Mouse (Mus musculus): ENCODE results near the gene Cat. TPM values are rescaled to one million over a fixed set of nuclear protein-coding genes. Genes with fewer than 3 reads are reported as not detected.

Cat gene
- polyA plus RNA-seq, 1 experiment from 2014 or later = 67.3 TPM

DNA sequence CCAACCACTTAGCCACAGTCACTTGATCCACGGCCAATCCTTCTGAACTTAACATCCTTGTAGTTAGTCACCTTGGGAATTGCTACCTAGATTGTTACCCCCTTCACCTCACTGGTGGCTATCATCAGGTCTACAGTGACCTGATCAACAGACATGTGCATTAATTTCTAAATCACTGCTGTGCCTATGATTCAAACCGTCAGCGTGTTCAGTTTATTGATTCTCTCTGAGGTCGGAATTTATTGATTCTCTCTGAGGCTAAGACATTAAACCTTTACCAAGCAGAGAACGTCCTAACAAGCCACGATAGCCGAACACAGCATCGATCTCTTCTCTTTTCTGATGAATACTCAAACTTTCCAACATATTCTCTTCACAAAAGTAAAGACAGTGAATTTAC, 34.7 kb downstream of the Cat start:
- Histone ChIP-seq H3K36me3 (ENCODE audit: poor library complexity, severe bottlenecking) (peaks cover 29% of the 10 kb centered on the region), H3K4me1 (no peaks in the 10 kb centered on the region), H3K27ac (no peak overlapping the region), H3K9me3 (replicated peaks) (no peaks in the 10 kb centered on the region), H3K4me3 (no peak overlapping the region), H3K9ac (no peak overlapping the region), H3K4me2 (no peak overlapping the region), H3K27me3 (no peaks in the 10 kb centered on the region)
- ATAC-seq = no peak
- 92% methylated on average over 8 of the region's 8 CpGs for WGBS

GRCm38 (mm10) chr2:103449813-103450212, 35.1 kb downstream of the Cat start:
- ATAC-seq = no peak
- Histone ChIP-seq H3K27me3 (no peaks in the 10 kb centered on the region), H3K4me1 (no peaks in the 10 kb centered on the region), H3K9me3 (replicated peaks) (no peaks in the 10 kb centered on the region), H3K4me3 (no peak overlapping the region), H3K4me2 (no peak overlapping the region), H3K27ac (no peak overlapping the region), H3K9ac (no peak overlapping the region), H3K36me3 (ENCODE audit: poor library complexity, severe bottlenecking) (peaks cover 24% of the 10 kb centered on the region)
- WGBS = 85% methylated on average over 7 of the region's 7 CpGs

DNA sequence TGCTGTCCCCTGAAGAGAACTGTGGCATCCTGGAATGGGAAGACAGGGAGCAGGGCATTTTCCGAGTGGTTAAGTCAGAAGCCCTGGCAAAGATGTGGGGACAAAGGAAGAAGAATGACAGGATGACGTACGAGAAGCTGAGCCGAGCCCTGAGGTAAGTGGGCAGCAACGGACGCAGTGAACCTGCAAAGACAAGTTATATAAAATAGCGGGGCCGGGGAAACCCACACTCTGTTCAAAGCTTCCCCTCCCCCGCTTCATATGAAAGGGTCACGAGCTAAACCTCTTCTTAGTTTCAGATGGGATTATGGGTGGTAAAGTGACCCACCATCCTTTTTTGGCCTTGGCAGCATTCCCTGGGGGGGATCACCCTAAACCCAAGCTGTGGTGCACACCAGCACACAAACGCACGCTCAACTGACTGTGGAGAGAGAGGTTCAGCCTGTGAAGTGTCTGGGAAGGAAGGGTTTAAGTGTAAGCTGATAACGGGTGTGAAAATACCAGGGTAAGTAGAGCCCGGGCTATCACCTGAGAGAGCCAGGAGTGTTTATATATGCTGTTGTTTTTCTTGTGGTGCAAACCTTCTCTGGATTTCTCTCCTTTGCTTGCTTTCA, 35.9 kb downstream of the Cat start:
- Histone ChIP-seq H3K4me1 (no peaks in the 10 kb centered on the region), H3K9me3 (replicated peaks) (no peaks in the 10 kb centered on the region), H3K27ac (no peak overlapping the region), H3K9ac (no peak overlapping the region), H3K4me2 (no peak overlapping the region), H3K36me3 (ENCODE audit: poor library complexity, severe bottlenecking) (peaks cover 17% of the 10 kb centered on the region), H3K4me3 (no peak overlapping the region), H3K27me3 (no peaks in the 10 kb centered on the region)
- no peak for ATAC-seq
- WGBS = 59% methylated on average over 14 of the region's 14 CpGs

DNA sequence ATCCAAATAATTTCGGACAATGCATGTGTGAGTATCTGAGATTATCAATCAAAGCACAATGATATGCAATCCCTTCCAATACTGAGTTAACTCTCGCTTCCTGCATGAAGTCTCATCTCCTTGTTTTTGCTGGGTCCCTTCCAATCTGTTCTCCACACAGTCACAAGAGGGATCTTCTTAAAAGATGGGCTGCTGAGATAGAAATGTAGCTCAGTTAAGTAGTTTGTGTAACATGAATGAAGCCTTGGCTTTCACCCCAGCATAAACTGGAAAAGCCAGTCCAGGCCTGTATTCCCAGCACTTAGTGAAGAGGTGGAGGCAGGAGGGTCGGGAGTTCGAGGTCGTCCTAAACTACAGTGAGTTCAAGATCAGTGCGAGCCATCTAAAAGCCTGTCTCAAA, 38.6 kb downstream of the Cat start:
- no peaks in the 10 kb centered on the region for H3K36me3 ChIP-seq (ENCODE audit: poor library complexity, severe bottlenecking)
- no peaks in the 10 kb centered on the region for H3K9me3 ChIP-seq (replicated peaks)
- H3K4me2 ChIP-seq = no peak overlapping the region
- no peak overlapping the region for H3K4me3 ChIP-seq
- H3K27ac ChIP-seq = no peak overlapping the region
- no peaks in the 10 kb centered on the region for H3K27me3 ChIP-seq
- H3K4me1 ChIP-seq = no peaks in the 10 kb centered on the region
- ATAC-seq = no peak
- 92% methylated on average over 6 of the region's 6 CpGs for WGBS
- no peak overlapping the region for H3K9ac ChIP-seq

- no peaks in the 10 kb centered on the region for H3K4me1 ChIP-seq
- no peak overlapping the region for H3K4me3 ChIP-seq
- ATAC-seq = peak; percentile 33; the same call in 1 of the 2 replicates
- no peaks in the 10 kb centered on the region for H3K36me3 ChIP-seq (ENCODE audit: poor library complexity, severe bottlenecking)
- 63% methylated on average over 6 of the region's 6 CpGs for WGBS
- H3K4me2 ChIP-seq = no peak overlapping the region
- H3K9ac ChIP-seq = no peak overlapping the region
- no peaks in the 10 kb centered on the region for H3K9me3 ChIP-seq (replicated peaks)
- no peaks in the 10 kb centered on the region for H3K27me3 ChIP-seq
- H3K27ac ChIP-seq = no peak overlapping the region
Observed at GRCm38 (mm10) chr2:103445776-103446175, 39.2 kb downstream of the Cat start.

DNA sequence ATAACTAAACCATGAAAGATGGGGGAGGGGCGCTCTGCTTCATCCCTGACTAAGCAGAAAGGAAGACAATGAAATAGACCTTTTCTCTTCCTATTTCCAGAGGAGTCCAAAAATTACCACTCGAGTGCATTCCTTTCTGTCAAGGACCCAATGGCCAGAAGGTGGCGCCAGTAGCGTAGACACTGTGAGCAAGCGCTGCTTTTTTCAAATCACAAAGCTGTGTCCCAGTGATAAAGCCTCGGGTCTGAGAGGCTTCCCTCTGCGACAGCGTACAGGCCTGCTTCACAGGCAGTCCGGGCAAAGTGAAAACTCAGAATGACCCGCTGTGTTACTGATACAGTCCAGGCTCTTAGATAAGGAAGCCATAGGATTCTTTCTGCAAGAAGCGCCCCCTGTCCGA, 45.2 kb downstream of the Cat start:
- peak overlapping the region; percentile 53 for H3K4me2 ChIP-seq
- H3K9me3 ChIP-seq (replicated peaks) = no peaks in the 10 kb centered on the region
- no peaks in the 10 kb centered on the region for H3K36me3 ChIP-seq (ENCODE audit: poor library complexity, severe bottlenecking)
- peak overlapping the region; percentile 24; the same call in 1 of the 2 replicates for H3K4me3 ChIP-seq
- H3K27ac ChIP-seq = no peak overlapping the region
- H3K27me3 ChIP-seq = no peaks in the 10 kb centered on the region
- peak; percentile 72 for ATAC-seq
- 2% methylated on average over 12 of the region's 12 CpGs for WGBS
- H3K4me1 ChIP-seq = no peaks in the 10 kb centered on the region
- H3K9ac ChIP-seq = peak overlapping the region; percentile 23; the same call in 1 of the 2 replicates

- Histone ChIP-seq H3K9me3 (replicated peaks) (no peaks in the 10 kb centered on the region), H3K4me3 (no peak overlapping the region), H3K36me3 (ENCODE audit: poor library complexity, severe bottlenecking) (no peaks in the 10 kb centered on the region), H3K4me2 (no peak overlapping the region), H3K27ac (no peak overlapping the region), H3K9ac (no peak overlapping the region), H3K4me1 (no peaks in the 10 kb centered on the region), H3K27me3 (no peaks in the 10 kb centered on the region)
- 90% methylated on average over 11 of the region's 11 CpGs for WGBS
- 0 out of 2 replicates have a peak, but pooled peaks have one; percentile 36 for ATAC-seq
Observed at GRCm38 (mm10) chr2:103439071-103439622, 45.8 kb downstream of the Cat start.

DNA sequence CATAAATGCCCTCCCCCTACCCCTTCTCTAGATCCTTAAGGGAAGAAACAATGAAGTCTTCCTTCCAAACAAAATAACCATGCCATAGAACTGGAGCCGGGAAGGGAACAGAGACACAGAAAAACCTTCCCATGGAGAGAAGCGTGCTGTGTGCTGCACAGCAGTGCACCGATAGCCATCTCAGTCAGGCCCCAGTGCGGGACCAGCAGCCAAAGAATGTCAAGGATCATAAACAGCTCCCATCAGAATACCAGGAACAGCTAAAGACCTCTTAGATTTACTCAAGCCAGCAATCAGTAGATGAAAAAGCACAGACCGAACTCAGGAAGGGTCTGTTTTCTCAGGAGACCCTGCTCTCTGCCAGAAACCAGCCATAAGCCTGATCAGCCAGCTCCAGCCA, 48.4 kb downstream of the Cat start:
- ATAC-seq = no peak
- Histone ChIP-seq H3K4me2 (no peak overlapping the region), H3K27me3 (no peaks in the 10 kb centered on the region), H3K4me3 (no peak overlapping the region), H3K27ac (no peak overlapping the region), H3K36me3 (ENCODE audit: poor library complexity, severe bottlenecking) (no peaks in the 10 kb centered on the region), H3K4me1 (no peaks in the 10 kb centered on the region), H3K9me3 (replicated peaks) (no peaks in the 10 kb centered on the region), H3K9ac (no peak overlapping the region)
- 82% methylated on average over 5 of the region's 5 CpGs for WGBS

GRCm38 (mm10) chr2:103435110-103435509, 49.9 kb downstream of the Cat start:
- Histone ChIP-seq H3K4me1 (no peaks in the 10 kb centered on the region), H3K4me2 (no peak overlapping the region), H3K9me3 (replicated peaks) (no peaks in the 10 kb centered on the region), H3K27me3 (no peaks in the 10 kb centered on the region), H3K9ac (no peak overlapping the region), H3K27ac (no peak overlapping the region), H3K4me3 (no peak overlapping the region), H3K36me3 (ENCODE audit: poor library complexity, severe bottlenecking) (no peaks in the 10 kb centered on the region)
- no peak for ATAC-seq
- WGBS = 71% methylated on average over 2 of the region's 2 CpGs

DNA sequence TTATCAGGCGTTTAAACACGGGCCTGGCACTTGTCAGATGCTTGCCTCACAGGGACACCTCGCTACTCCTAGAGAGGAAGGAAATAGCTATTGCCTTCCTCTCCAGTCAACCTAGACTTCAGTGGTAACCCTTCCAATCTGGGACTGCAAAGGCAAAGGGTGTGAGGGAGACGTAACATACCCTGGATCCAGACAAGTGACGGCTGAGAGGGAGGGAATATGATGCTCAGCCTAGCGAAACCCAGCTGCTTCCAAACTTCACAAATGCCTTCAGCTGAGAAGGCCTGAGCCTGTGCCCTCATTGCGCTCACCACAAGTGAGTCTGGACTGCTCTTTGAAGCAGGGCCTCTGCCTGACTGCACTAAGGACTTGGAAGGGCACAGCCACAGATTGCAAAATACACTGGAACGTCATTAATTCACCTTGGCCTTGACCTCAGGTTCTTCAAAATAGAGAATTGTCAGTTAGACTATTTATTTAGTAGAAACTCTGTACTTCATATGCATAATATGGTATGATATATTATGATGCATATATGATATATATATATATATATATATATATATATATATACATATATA, 52.2 kb downstream of the Cat start:
- H3K27me3 ChIP-seq = no peaks in the 10 kb centered on the region
- no peaks in the 10 kb centered on the region for H3K9me3 ChIP-seq (replicated peaks)
- no peak overlapping the region for H3K9ac ChIP-seq
- no peak overlapping the region for H3K4me3 ChIP-seq
- ATAC-seq = no peak
- no peak overlapping the region for H3K4me2 ChIP-seq
- H3K36me3 ChIP-seq (ENCODE audit: poor library complexity, severe bottlenecking) = no peaks in the 10 kb centered on the region
- no peak overlapping the region for H3K27ac ChIP-seq
- WGBS = 83% methylated on average over 8 of the region's 8 CpGs
- H3K4me1 ChIP-seq = no peaks in the 10 kb centered on the region

- Histone ChIP-seq H3K4me2 (no peak overlapping the region), H3K9me3 (replicated peaks) (no peaks in the 10 kb centered on the region), H3K27ac (no peak overlapping the region), H3K4me1 (no peaks in the 10 kb centered on the region), H3K9ac (no peak overlapping the region), H3K4me3 (no peak overlapping the region), H3K27me3 (no peaks in the 10 kb centered on the region), H3K36me3 (ENCODE audit: poor library complexity, severe bottlenecking) (no peaks in the 10 kb centered on the region)
- WGBS = 52% methylated on average over 1 of the region's 1 CpGs
- no peak for ATAC-seq
Observed at GRCm38 (mm10) chr2:103430712-103431111, 54.2 kb downstream of the Cat start.

DNA sequence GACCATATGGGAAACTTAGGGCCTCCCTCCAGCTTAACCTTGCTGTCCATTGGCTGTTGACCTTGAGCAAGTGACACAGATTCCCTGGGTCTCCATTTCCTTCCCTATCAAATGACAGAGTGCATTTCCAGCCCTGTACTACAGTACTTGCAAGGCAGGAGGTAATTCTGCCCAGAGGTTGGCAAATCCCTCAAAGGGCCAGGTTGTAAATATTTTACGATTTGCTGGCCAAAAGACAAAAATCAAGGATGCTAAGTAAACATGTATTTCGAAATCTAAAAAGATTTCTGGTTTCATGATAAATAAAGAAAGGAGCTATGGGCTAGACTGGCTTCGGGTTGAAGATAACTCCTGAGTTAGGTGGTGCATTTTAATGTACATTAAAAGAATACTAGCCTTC, 56.6 kb downstream of the Cat start:
- Histone ChIP-seq H3K9me3 (replicated peaks) (no peaks in the 10 kb centered on the region), H3K9ac (no peak overlapping the region), H3K36me3 (ENCODE audit: poor library complexity, severe bottlenecking) (no peaks in the 10 kb centered on the region), H3K4me3 (no peak overlapping the region), H3K4me1 (peaks cover 8% of the 10 kb centered on the region), H3K27me3 (no peaks in the 10 kb centered on the region), H3K27ac (no peak overlapping the region), H3K4me2 (no peak overlapping the region)
- no peak for ATAC-seq
- WGBS = 86% methylated on average over 3 of the region's 3 CpGs
